9 mouse cellular contexts compared by ENCODE assay signal in the genomic region with DNA sequence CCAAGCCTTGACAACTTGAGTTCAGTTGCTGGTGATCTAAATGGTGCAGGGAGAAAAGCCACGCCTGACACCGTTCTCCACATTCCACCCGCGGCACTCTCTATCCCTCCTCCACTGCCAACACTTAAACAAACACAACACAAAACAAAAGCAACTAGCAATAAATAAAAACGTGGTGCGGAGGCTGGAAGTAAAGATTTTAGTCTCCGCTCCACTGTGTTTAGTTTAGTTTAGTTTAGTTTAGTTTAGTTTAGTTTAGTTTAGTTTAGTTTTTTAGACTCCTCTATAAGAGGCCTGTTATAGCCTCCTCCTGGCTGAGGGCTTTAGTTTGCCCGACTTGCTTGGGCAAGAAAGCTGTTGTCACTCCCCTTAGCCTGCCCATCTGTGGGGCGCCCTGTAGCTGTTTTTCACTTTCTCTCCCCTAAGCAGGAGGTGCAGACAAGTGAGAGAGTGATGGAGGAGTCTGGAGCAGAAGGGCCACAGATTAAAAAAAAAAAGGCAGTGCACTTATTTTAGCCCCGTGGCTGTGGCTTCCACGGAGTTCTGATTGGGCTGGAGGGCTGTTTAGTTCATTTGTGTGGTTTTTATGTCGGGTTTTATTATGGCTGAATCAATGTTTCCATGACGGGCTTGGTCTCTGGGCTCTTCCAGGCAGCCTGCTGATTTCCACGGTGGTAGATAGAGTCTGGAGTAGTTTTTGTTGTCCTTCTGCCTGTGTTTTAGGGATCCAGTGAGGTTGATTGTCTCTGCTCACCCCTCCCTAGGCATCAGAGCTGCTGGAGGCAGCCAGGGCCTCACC. TPM values are rescaled to one million over a fixed set of nuclear protein-coding genes. Genes with fewer than 3 reads are reported as not detected.
DNase-seq lines count a peak whose midpoint lies in the region; ATAC-seq lines count a peak whose summit lies in the region.
"Had no signal": no experiment of that assay in that cellular context is flagged by ENCODE, and none has a peak within 500 bp of the region (broad histone marks: within the 10 kb centered on the region; RNA-seq: fewer than 3 reads in every experiment).

No protein-coding gene starts in this region.

- peak overlapping the region; percentile 11; the same call in 1 of the 2 replicates for H3K9ac ChIP-seq in hindbrain, embryonic 14.5 days
- no peak overlapping the region for H3K9ac ChIP-seq in midbrain, embryonic 14.5 days (replicated peaks; ENCODE audit: low read length)

- ATAC-seq in hindbrain, embryonic 14.5 days (ENCODE audit: low FRiP score): no peak
- no peak for ATAC-seq in midbrain, embryonic 14.5 days (ENCODE audit: low FRiP score, low TSS enrichment)

- H3K27me3 ChIP-seq in hindbrain, embryonic 14.5 days (ENCODE audit: control insufficient read depth, insufficient read depth, low read length): no peaks in the 10 kb centered on the region
- no peaks in the 10 kb centered on the region for H3K27me3 ChIP-seq in midbrain, embryonic 14.5 days (ENCODE audit: control insufficient read depth, insufficient read depth, low read length)

- DNase-seq in heart, adult 18-20 months: peak; percentile 29 to 43
- no peak for DNase-seq in heart, postnatal 4 days
- peak; percentile 13 for DNase-seq in embryo, embryonic 9.5 days (ENCODE audit: extremely low spot score)
- DNase-seq in hindbrain, embryonic 14.5 days (ENCODE audit: low spot score): no peak
- peak; percentile 20 for DNase-seq in midbrain, embryonic 14.5 days
- DNase-seq in spleen, postnatal 4 days (ENCODE audit: low spot score in 2 of 2): no peak
- no peak for DNase-seq in adrenal gland, postnatal 25 days
- DNase-seq in layer of hippocampus, adult 9-10 months (ENCODE audit: low spot score): no peak

- H3K4me1 ChIP-seq in hindbrain, embryonic 14.5 days (replicated peaks; ENCODE audit: control insufficient read depth, insufficient read depth, low read length): 0 out of 2 replicates have a peak, but pooled peaks cover 11% of the 10 kb centered on the region
- peaks cover 4% of the 10 kb centered on the region for H3K4me1 ChIP-seq in midbrain, embryonic 14.5 days (ENCODE audit: control insufficient read depth, insufficient read depth, low read length)

- no peak overlapping the region for H3K27ac ChIP-seq in hindbrain, embryonic 14.5 days
- no peak overlapping the region for H3K27ac ChIP-seq in midbrain, embryonic 14.5 days (replicated peaks; ENCODE audit: low read depth, low read length)

- peak overlapping the region; percentile 72 for H3K4me2 ChIP-seq in hindbrain, embryonic 14.5 days (replicated peaks)
- peak overlapping the region; percentile 84 for H3K4me2 ChIP-seq in midbrain, embryonic 14.5 days (ENCODE audit: low read length)

- 16% methylated on average over 14 of the region's 14 CpGs for WGBS in hindbrain, embryonic 14.5 days
- 20% methylated on average over 14 of the region's 14 CpGs for WGBS in midbrain, embryonic 14.5 days

- H3K4me3 ChIP-seq in hindbrain, embryonic 14.5 days (replicated peaks; ENCODE audit: low read length): no peak overlapping the region; the same call in 1 of the 2 replicates
- H3K4me3 ChIP-seq in midbrain, embryonic 14.5 days (replicated peaks; ENCODE audit: low read depth, low read length): no peak overlapping the region

- no peaks in the 10 kb centered on the region for H3K36me3 ChIP-seq in hindbrain, embryonic 14.5 days (replicated peaks; ENCODE audit: control insufficient read depth, insufficient read depth)
- no peaks in the 10 kb centered on the region for H3K36me3 ChIP-seq in midbrain, embryonic 14.5 days (ENCODE audit: control insufficient read depth, insufficient read depth, low read length)

- H3K9me3 ChIP-seq in hindbrain, embryonic 14.5 days (ENCODE audit: control insufficient read depth, low read length): no peaks in the 10 kb centered on the region
- no peaks in the 10 kb centered on the region for H3K9me3 ChIP-seq in midbrain, embryonic 14.5 days (ENCODE audit: control insufficient read depth, low read length)

RNA-seq across cellular contexts. Expression of gene Ston1, which starts 1.3 kb away (rescaled TPM):
- total RNA-seq in heart, adult 18-20 months (2021): 10 to 100 TPM; 19.3 to 20.6 TPM
- total RNA-seq in heart, postnatal 4 days (2021): 10 to 100 TPM; 25.3 to 28.7 TPM
- 2.3 and 3.4 TPM in 2 replicates for polyA plus RNA-seq in hindbrain, embryonic 14.5 days (2014; fragmentation: Nextera tagmentation; extraction: Ambion mirVana)
- polyA plus RNA-seq in midbrain, embryonic 14.5 days (2014; fragmentation: Nextera tagmentation; extraction: Ambion mirVana): 1.3 and 1.4 TPM in 2 replicates
- total RNA-seq in adrenal gland, postnatal 25 days (2021): 26.0 and 33.3 TPM in 2 replicates
- total RNA-seq: hematopoietic stem cell, adult 5-6 weeks had no signal

Comparison
In these comparisons a context has a peak if more than half of its experiments do, and no peak if none do; other contexts are left out.
1. DNase-seq: peak in heart, adult 18-20 months (2 of 2), embryo, embryonic 9.5 days (single experiment) and midbrain, embryonic 14.5 days (single experiment); none in heart, postnatal 4 days (single experiment), hindbrain, embryonic 14.5 days (single experiment), spleen, postnatal 4 days (0 of 2), adrenal gland, postnatal 25 days (single experiment) and layer of hippocampus, adult 9-10 months (single experiment).